Mouse (Mus musculus) lung, postnatal 0 days (tissue): ENCODE measurements at regions not wholly inside any gene's neighbourhood (a gene's known extent, or its start where the extent isn't known, plus 50 kb on each side); places are given as distances from the start of the nearest gene placed in this dataset.

Experiments used
- ATAC-seq: fragments of 200-750 bp; cut with Nextera tagmentation; 2 replicates; pipeline ENCODE4 v1.8.0; 2017; ENCODE audit warnings: moderate library complexity
- DNase-seq: peaks from one replicate; pipeline ENCODE4 v3.0.0-alpha.2; 2016; ENCODE audit warnings: low spot score
- H3K27ac ChIP-seq: fragments of 300-500 bp; sonication (generic); 2 replicates; pipeline ENCODE4 v1.5.1; 2014; ENCODE audit warnings: antibody characterized with exemption, mild to moderate bottlenecking, low read length, mixed read lengths
- H3K27me3 ChIP-seq: fragments of 300-500 bp; sonication (generic); replicated peaks from 2 replicates; pipeline ENCODE4 v1.6.1; 2014; ENCODE audit warnings: low read length, mixed read lengths; ENCODE audit not compliant: insufficient read depth
- H3K36me3 ChIP-seq: fragments of 300-500 bp; sonication (generic); 2 replicates; pipeline ENCODE4 v1.6.1; 2014; ENCODE audit warnings: low read length, mixed read lengths; ENCODE audit not compliant: insufficient read depth
- H3K4me1 ChIP-seq: fragments of 300-500 bp; sonication (generic); 2 replicates; pipeline ENCODE4 v1.6.1; 2014; ENCODE audit warnings: antibody characterized with exemption, low read depth, low read length, mixed read lengths; ENCODE audit not compliant: insufficient read depth
- H3K4me2 ChIP-seq: fragments of 300-500 bp; sonication (generic); replicated peaks from 2 replicates; pipeline ENCODE4 v1.6.1; 2014; ENCODE audit warnings: low read depth, mild to moderate bottlenecking, low read length, moderate library complexity, mixed read lengths
- H3K4me3 ChIP-seq: fragments of 300-500 bp; sonication (generic); 2 replicates; pipeline ENCODE4 v1.5.1; 2014; ENCODE audit warnings: low read depth, low read length
- H3K9ac ChIP-seq: fragments of 300-500 bp; sonication (generic); replicated peaks from 2 replicates; pipeline ENCODE4 v1.6.1; 2014; ENCODE audit warnings: low read depth, mild to moderate bottlenecking
- H3K9me3 ChIP-seq: fragments of 300-500 bp; sonication (generic); 2 replicates; pipeline ENCODE4 v1.6.1; 2016; ENCODE audit warnings: low read length, mixed read lengths
- CTCF ChIP-seq: IDR thresholded peaks from 2 replicates; pipeline ENCODE4 v1.5.1; 2016; ENCODE audit warnings: antibody characterized with exemption, mild to moderate bottlenecking
- EP300 ChIP-seq: IDR thresholded peaks from 2 replicates; pipeline ENCODE4 v1.6.1; 2016; ENCODE audit warnings: antibody characterized with exemption, mild to moderate bottlenecking, control low read depth
- microRNA counts: library from miRNA; unstranded; fragments of <30 nt; microRNA quantifications from one replicate; lab custom pipeline; 2015
- microRNA-seq: library from miRNA; unstranded; fragments of <30 nt; microRNA quantifications from one replicate; pipeline ENCODE4, GENCODE M21; 2016

DNA sequence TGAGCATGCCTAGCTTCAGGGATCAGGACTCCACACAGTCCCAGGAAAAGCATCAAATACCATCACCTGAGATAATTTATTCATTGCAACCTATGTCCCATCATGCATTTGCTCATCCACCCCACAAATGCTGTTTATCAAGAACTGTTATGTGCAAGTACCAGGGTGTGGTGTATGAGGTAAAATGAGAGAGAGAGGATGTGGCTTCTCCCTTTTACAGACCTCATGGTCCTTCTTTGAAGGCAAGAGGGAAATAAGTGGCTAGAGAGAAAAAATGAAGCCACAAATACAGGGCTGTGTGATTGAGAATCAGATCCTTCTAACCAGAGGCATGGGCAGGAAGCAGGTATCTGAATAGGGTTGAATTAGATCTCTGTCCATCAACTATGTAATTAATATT lies 51.3 kb upstream of the Camk1g start:
- DNase-seq (no peak), ATAC-seq (no peak)
- H3K4me2 ChIP-seq: no peak overlapping the region
- H3K27ac ChIP-seq: no peak overlapping the region
- H3K4me3 ChIP-seq: no peak overlapping the region
- H3K9ac ChIP-seq: no peak overlapping the region
- H3K27me3 ChIP-seq: no peaks in the 10 kb centered on the region
- no peaks in the 10 kb centered on the region for H3K36me3 ChIP-seq
- no peaks in the 10 kb centered on the region for H3K9me3 ChIP-seq
- 0 out of 2 replicates have a peak, but pooled peaks cover 3% of the 10 kb centered on the region for H3K4me1 ChIP-seq
- TF ChIP-seq CTCF: no peak
- no peak for TF ChIP-seq EP300

MicroRNAs in the stretch of these regions (microRNA counts, 519-probe panel; counts per million panel counts)
- microRNA mmu-miR-205 (lab: Ali Mortazavi, UCI): 4,753 counts per million, percentile 55 among the panel's probes with 10 or more counts

Small RNA genes in the stretch of these regions (microRNA-seq; reads per million reads assigned to microRNA genes)
- gene Mir205: 586 reads per million, percentile 69 among the genes with 10 or more reads in this experiment
